Mouse (Mus musculus) A20 (cell line): ENCODE measurements around the gene Fus.
A peak's percentile ranks its signal among the peaks of the same experiment; 100 is the strongest.
"Not testable (repeated sequence)": the region's sequence is repeated elsewhere in the genome, so short reads cannot be mapped to it uniquely, and the experiment has no call there.

Experiments
- DNase-seq: peaks from one replicate; pipeline ENCODE4 v3.0.0-alpha.2; 2011; ENCODE audit warnings: low read depth, low spot score

Fus gene

GRCm38 (mm10) chr7:128004487-128005362, 37.5 kb downstream of the Fus start:
- DNase-seq = no peak

GRCm38 (mm10) chr7:128006193-128006592, 38.9 kb downstream of the Fus start:
- no peak for DNase-seq

GRCm38 (mm10) chr7:128009715-128010340, 42.6 kb downstream of the Fus start:
- no peak for DNase-seq

- no peak for DNase-seq
Measured at GRCm38 (mm10) chr7:128012136-128012780, 45.0 kb downstream of the Fus start.

GRCm38 (mm10) chr7:128013116-128013515, 45.9 kb downstream of the Fus start:
- no peak for DNase-seq

GRCm38 (mm10) chr7:128016134-128016533, 48.9 kb downstream of the Fus start:
- not testable (repeated sequence) for DNase-seq

GRCm38 (mm10) chr7:128016650-128017049, 49.4 kb downstream of the Fus start:
- no peak for DNase-seq

GRCm38 (mm10) chr7:128018275-128018674, 51.0 kb downstream of the Fus start:
- no peak for DNase-seq

- no peak for DNase-seq
Measured at GRCm38 (mm10) chr7:128019187-128019586, 51.9 kb downstream of the Fus start.

- DNase-seq = peak; percentile 53
Measured at GRCm38 (mm10) chr7:128022974-128023373, 55.7 kb downstream of the Fus start.

GRCm38 (mm10) chr7:128023565-128023964, 56.3 kb downstream of the Fus start:
- no peak for DNase-seq

GRCm38 (mm10) chr7:128024364-128024763, 57.1 kb downstream of the Fus start:
- DNase-seq = no peak

- no peak for DNase-seq
Measured at GRCm38 (mm10) chr7:128024932-128025331, 57.7 kb downstream of the Fus start.

GRCm38 (mm10) chr7:128025381-128025780, 58.1 kb downstream of the Fus start:
- no peak for DNase-seq

- DNase-seq = peak; percentile 19
Measured at GRCm38 (mm10) chr7:128031403-128031976, 64.2 kb downstream of the Fus start.

- DNase-seq = no peak
Measured at GRCm38 (mm10) chr7:128032290-128032988, 65.2 kb downstream of the Fus start.

GRCm38 (mm10) chr7:128032989-128033293, 65.7 kb downstream of the Fus start:
- no peak for DNase-seq

GRCm38 (mm10) chr7:128033616-128034015, 66.4 kb downstream of the Fus start:
- DNase-seq = no peak
